In genomic region chr4:148867721-148868397, GRCm38 (mm10) we compare ENCODE assay signal across 9 mouse cellular contexts.
A peak's percentile ranks its signal among the peaks of the same experiment; 100 is the strongest.
DNase-seq lines count a peak whose midpoint lies in the region; ATAC-seq and TF ChIP-seq lines count a peak whose summit lies in the region.
"Had no signal": no experiment of that assay in that cellular context is flagged by ENCODE, and none has a peak within 500 bp of the region (broad histone marks: within the 10 kb centered on the region; RNA-seq: fewer than 3 reads in every experiment).

No protein-coding gene starts in this region.

- DNase-seq in embryonic facial prominence, embryonic 11.5 days (ENCODE audit: low spot score), result no peak
- no peak for DNase-seq in embryonic facial prominence, embryonic 10.5 days (ENCODE audit: low spot score)
- DNase-seq in forebrain, embryonic 10.5 days (ENCODE audit: extremely low spot score, low spot score), result no peak
- peak; percentile 90 for DNase-seq in kidney, postnatal 10 days
- DNase-seq in urinary bladder, postnatal 4 days (ENCODE audit: low spot score in 2 of 2), result no peak
- no peak for DNase-seq in layer of hippocampus, adult 11-12 months (ENCODE audit: low spot score)

- H3K79me2 ChIP-seq in C2C12 (ENCODE audit: control insufficient read depth, insufficient read depth), result no peaks in the 10 kb centered on the region

- ATAC-seq in embryonic facial prominence, embryonic 11.5 days (replicated peaks; ENCODE audit: insufficient number of reproducible peaks, low FRiP score, low TSS enrichment, low read depth), result 0 out of 2 replicates have a peak, but pooled peaks have one; percentile 19
- ATAC-seq in neural tube, embryonic 12.5 days (ENCODE audit: low FRiP score, low read depth), result peak; percentile 30

- no peak overlapping the region for H3K27ac ChIP-seq in embryonic facial prominence, embryonic 11.5 days (replicated peaks; ENCODE audit: low read depth, low read length)
- no peak overlapping the region for H3K27ac ChIP-seq in embryonic facial prominence, embryonic 10.5 days (replicated peaks)
- H3K27ac ChIP-seq in forebrain, embryonic 10.5 days, result peak overlapping the region; percentile 78
- no peak overlapping the region for H3K27ac ChIP-seq in neural tube, embryonic 12.5 days

- H3K9ac ChIP-seq in embryonic facial prominence, embryonic 11.5 days (replicated peaks; ENCODE audit: low read length), result no peak overlapping the region
- no peak overlapping the region for H3K9ac ChIP-seq in neural tube, embryonic 12.5 days
- H3K9ac ChIP-seq: limb, embryonic 12.5 days had no signal

- no peak overlapping the region for H3K4me3 ChIP-seq in embryonic facial prominence, embryonic 11.5 days (ENCODE audit: low read depth, low read length)
- no peak overlapping the region for H3K4me3 ChIP-seq in embryonic facial prominence, embryonic 10.5 days
- no peak overlapping the region for H3K4me3 ChIP-seq in C2C12 (ENCODE audit: insufficient read depth, poor library complexity, severe bottlenecking)
- H3K4me3 ChIP-seq in forebrain, embryonic 10.5 days, result no peak overlapping the region
- no peak overlapping the region for H3K4me3 ChIP-seq in neural tube, embryonic 12.5 days
- H3K4me3 ChIP-seq: limb, embryonic 12.5 days had no signal

- H3ac ChIP-seq in C2C12 (ENCODE audit: control insufficient read depth, insufficient read length, low read depth), result no peak overlapping the region

- no peaks in the 10 kb centered on the region for H3K9me3 ChIP-seq in embryonic facial prominence, embryonic 11.5 days (replicated peaks; ENCODE audit: control insufficient read depth, low read length)
- no peaks in the 10 kb centered on the region for H3K9me3 ChIP-seq in embryonic facial prominence, embryonic 10.5 days
- no peaks in the 10 kb centered on the region for H3K9me3 ChIP-seq in forebrain, embryonic 10.5 days
- H3K9me3 ChIP-seq in neural tube, embryonic 12.5 days, result no peaks in the 10 kb centered on the region
- H3K9me3 ChIP-seq: limb, embryonic 12.5 days had no signal

- TF ChIP-seq CTCF in C2C12 (IDR thresholded peaks at IDR 0.05; ENCODE audit: control insufficient read depth, insufficient read depth, insufficient read length), result no peak

- no peak overlapping the region for H3K4me2 ChIP-seq in embryonic facial prominence, embryonic 11.5 days (ENCODE audit: low read depth, low read length)
- H3K4me2 ChIP-seq in neural tube, embryonic 12.5 days (replicated peaks), result no peak overlapping the region

- 94% methylated on average over 11 of the region's 11 CpGs for WGBS in embryonic facial prominence, embryonic 11.5 days
- 90% methylated on average over 11 of the region's 11 CpGs for WGBS in embryonic facial prominence, embryonic 10.5 days
- WGBS in forebrain, embryonic 10.5 days, result 91% methylated on average over 11 of the region's 11 CpGs
- whole genome bisulfite sequencing in neural tube, embryonic 12.5 days, result 70% methylated on average over 11 of the region's 11 CpGs

- H3K79me3 ChIP-seq in C2C12 (ENCODE audit: low read depth), result no peaks in the 10 kb centered on the region

- no peaks in the 10 kb centered on the region for H3K36me3 ChIP-seq in embryonic facial prominence, embryonic 11.5 days (replicated peaks; ENCODE audit: control insufficient read depth, insufficient read depth, low read depth, low read length)
- H3K36me3 ChIP-seq in embryonic facial prominence, embryonic 10.5 days (replicated peaks), result no peaks in the 10 kb centered on the region
- no peaks in the 10 kb centered on the region for H3K36me3 ChIP-seq in C2C12 (ENCODE audit: control insufficient read depth, insufficient read depth)
- no peaks in the 10 kb centered on the region for H3K36me3 ChIP-seq in forebrain, embryonic 10.5 days (replicated peaks)
- H3K36me3 ChIP-seq in neural tube, embryonic 12.5 days, result no peaks in the 10 kb centered on the region
- H3K36me3 ChIP-seq: limb, embryonic 12.5 days had no signal

- H3K27me3 ChIP-seq in embryonic facial prominence, embryonic 11.5 days (ENCODE audit: control insufficient read depth, insufficient read depth, low read length), result peaks cover 28% of the 10 kb centered on the region
- H3K27me3 ChIP-seq in embryonic facial prominence, embryonic 10.5 days (replicated peaks; ENCODE audit: low read depth, poor library complexity, severe bottlenecking), result peaks cover 89% of the 10 kb centered on the region
- no peaks in the 10 kb centered on the region for H3K27me3 ChIP-seq in C2C12 (ENCODE audit: control insufficient read depth, insufficient read depth, insufficient read length)
- H3K27me3 ChIP-seq in forebrain, embryonic 10.5 days (ENCODE audit: poor library complexity, severe bottlenecking), result peaks cover 91% of the 10 kb centered on the region
- H3K27me3 ChIP-seq in neural tube, embryonic 12.5 days (replicated peaks), result peaks cover 74% of the 10 kb centered on the region

- H3K4me1 ChIP-seq in embryonic facial prominence, embryonic 11.5 days (ENCODE audit: control insufficient read depth, insufficient read depth, low read length), result peaks cover 7% of the 10 kb centered on the region
- peaks cover 48% of the 10 kb centered on the region for H3K4me1 ChIP-seq in embryonic facial prominence, embryonic 10.5 days
- H3K4me1 ChIP-seq in forebrain, embryonic 10.5 days, result peaks cover 65% of the 10 kb centered on the region
- H3K4me1 ChIP-seq in neural tube, embryonic 12.5 days, result peaks cover 42% of the 10 kb centered on the region

TF ChIP-seq in C2C12, 6 proteins besides CTCF, POLR2A, EP300 and RAD21:
- TF ChIP-seq MYOG (IDR thresholded peaks at IDR 0.05; ENCODE audit: control insufficient read depth, extremely low read depth, insufficient read length) (no peak), USF1 (IDR thresholded peaks at IDR 0.05; ENCODE audit: low read depth) (peak; percentile 16)
